Mouse (Mus musculus) large intestine, adult 2 months (tissue): ENCODE data around the gene Fez2. TPM values are rescaled to one million over a fixed set of nuclear protein-coding genes. Genes with fewer than 3 reads are reported as not detected.

Experiments used
- DNase-seq: peaks from one replicate; pipeline ENCODE4 v3.0.0-alpha.2; 2012; ENCODE audit warnings: low read depth, low spot score
- WGBS: fragments of 180-500 bp; shearing (Covaris S2); methylation state at CpG from one replicate; pipeline ENCODE4 v1.1.7; 2018; 5-methylcytosine and 5-hydroxymethylcytosine counted together
- polyA plus RNA-seq: library from polyadenylated mRNA; depleted of rRNA; stranded (reverse); fragments of >200 nt; gene quantifications from 2 replicates; pipeline ENCODE4 v1.2.3, GENCODE M21; 2012

Fez2 gene
- polyA plus RNA-seq, 1 experiment: 23.5 TPM

- WGBS: 82% methylated on average over 10 of the region's 10 CpGs
- no peak for DNase-seq
Observed at GRCm38 (mm10) chr17:78374756-78375155, 43.2 kb downstream of the Fez2 start.

- DNase-seq: no peak
- WGBS: 93% methylated on average over 8 of the region's 8 CpGs
Observed at GRCm38 (mm10) chr17:78373849-78374248, 44.1 kb downstream of the Fez2 start.

DNA sequence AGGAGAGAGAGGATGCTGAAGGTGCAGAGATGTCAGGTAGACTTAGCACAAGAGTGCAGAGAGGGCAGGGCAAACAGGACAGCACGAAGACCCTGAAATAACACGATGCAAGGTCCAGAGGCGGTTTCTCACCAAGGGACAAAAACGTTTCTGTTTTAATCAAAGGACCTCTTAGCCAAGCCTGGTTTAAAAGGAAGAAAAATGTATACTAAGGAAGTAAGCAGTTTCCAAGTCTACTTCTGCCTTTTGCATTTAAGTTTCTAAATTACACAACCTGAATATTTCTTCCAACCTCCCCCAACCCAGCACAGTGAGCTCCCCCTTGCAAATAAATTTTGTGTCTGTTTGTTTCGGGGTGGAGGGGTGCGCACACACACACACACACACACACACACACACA, 44.8 kb downstream of the Fez2 start:
- DNase-seq: no peak
- WGBS: 81% methylated on average over 6 of the region's 6 CpGs

GRCm38 (mm10) chr17:78370445-78370844, 47.5 kb downstream of the Fez2 start:
- no peak for DNase-seq
- WGBS: 52% methylated on average over 1 of the region's 1 CpGs

GRCm38 (mm10) chr17:78368481-78368880, 49.5 kb downstream of the Fez2 start:
- DNase-seq: no peak
- WGBS: 83% methylated on average over 8 of the region's 8 CpGs

DNA sequence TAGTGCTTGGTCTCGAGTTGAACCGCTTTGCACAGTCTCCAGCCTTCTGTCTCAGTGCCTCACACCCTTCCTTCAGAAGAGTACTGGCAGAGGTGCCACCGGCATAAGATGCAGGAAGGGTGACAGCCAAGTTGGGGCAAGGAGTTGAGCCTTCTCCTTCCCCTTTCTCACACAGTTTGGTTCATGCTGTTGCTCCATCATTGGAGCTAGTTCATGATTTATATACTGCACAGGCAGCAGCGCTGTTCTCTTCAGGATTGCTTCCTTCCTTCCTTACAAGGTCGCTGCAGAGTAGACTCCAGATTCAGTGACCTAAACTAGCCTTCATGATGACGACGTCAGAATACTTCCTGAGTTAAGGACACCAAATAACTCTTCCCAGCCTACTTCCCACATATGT, 51.9 kb downstream of the Fez2 start:
- WGBS: 80% methylated on average over 7 of the region's 7 CpGs
- no peak for DNase-seq

GRCm38 (mm10) chr17:78364555-78365302, 53.2 kb downstream of the Fez2 start:
- DNase-seq: no peak
- 90% methylated on average over 23 of the region's 23 CpGs for WGBS

GRCm38 (mm10) chr17:78361939-78362728, 55.8 kb downstream of the Fez2 start:
- 75% methylated on average over 13 of the region's 13 CpGs for WGBS
- no peak for DNase-seq

GRCm38 (mm10) chr17:78358251-78358726, 59.7 kb downstream of the Fez2 start:
- 82% methylated on average over 7 of the region's 7 CpGs for WGBS
- no peak for DNase-seq

DNA sequence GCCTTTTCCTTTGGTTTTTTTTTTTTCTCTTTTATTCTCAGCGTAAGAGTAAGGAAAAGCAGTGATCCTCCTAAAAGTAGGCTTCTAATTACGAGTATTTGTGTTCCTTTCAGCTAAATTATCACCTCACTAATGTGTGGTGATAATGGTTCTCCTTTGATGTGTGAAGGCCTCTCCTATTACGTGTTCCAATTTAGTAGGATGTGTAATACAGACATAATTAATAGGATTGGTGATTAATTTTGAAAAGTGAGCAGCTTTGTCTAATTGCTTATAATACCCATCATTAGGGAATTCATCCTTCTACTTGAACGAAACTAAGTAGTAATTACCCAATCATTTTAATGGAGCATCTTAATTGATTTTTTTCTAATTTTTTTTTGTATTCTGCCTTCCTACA, 60.2 kb downstream of the Fez2 start:
- no peak for DNase-seq
- WGBS: 95% methylated on average over 4 of the region's 4 CpGs

GRCm38 (mm10) chr17:78355611-78356010, 62.3 kb downstream of the Fez2 start:
- no peak for DNase-seq
- WGBS: 90% methylated on average over 8 of the region's 8 CpGs

DNA sequence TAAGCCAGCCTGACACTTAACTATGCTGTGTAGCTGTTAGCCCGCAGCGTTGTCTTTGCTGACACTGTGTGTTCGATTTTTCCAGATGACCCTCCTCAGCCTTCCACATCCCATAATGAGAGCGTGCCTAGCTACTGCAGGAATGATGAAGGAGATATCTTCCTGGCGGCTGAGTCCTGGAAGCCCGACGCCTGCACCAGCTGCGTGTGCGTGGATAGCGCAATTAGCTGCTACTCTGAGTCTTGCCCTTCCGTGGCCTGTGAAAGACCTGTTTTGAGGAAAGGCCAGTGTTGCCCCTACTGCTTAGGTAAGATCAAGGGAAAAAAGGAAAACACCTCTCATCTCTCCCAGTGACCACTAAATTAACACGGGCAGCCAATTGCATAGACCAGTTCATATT, 63.1 kb downstream of the Fez2 start:
- no peak for DNase-seq
- 90% methylated on average over 12 of the region's 12 CpGs for WGBS

DNA sequence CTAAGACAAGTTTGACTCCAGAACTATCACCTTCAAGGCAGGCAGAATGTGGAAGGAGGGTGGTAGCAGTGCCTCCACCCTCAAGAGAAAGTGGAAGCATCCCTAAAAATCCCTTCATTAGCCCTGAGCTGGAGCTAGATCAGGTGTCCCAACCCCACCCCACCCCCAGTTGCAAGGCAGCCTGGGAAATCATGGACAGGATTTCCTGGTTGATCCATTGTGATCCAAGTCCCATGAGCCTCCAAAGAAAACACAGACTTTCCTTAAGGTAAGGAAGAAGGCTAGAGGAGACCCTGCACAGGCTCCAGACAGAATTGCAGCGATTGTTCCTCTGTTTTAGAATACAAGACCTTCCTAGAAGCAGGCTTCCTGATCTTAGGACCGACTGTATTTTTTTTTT, 63.5 kb downstream of the Fez2 start:
- no peak for DNase-seq
- 79% methylated on average over 2 of the region's 2 CpGs for WGBS

- no peak for DNase-seq
- WGBS: 83% methylated on average over 3 of the region's 3 CpGs
Observed at GRCm38 (mm10) chr17:78352500-78352855, 65.5 kb downstream of the Fez2 start.

- DNase-seq: no peak
- 63% methylated on average over 12 of the region's 12 CpGs for WGBS
Observed at GRCm38 (mm10) chr17:78351676-78352499, 66.1 kb downstream of the Fez2 start.

DNA sequence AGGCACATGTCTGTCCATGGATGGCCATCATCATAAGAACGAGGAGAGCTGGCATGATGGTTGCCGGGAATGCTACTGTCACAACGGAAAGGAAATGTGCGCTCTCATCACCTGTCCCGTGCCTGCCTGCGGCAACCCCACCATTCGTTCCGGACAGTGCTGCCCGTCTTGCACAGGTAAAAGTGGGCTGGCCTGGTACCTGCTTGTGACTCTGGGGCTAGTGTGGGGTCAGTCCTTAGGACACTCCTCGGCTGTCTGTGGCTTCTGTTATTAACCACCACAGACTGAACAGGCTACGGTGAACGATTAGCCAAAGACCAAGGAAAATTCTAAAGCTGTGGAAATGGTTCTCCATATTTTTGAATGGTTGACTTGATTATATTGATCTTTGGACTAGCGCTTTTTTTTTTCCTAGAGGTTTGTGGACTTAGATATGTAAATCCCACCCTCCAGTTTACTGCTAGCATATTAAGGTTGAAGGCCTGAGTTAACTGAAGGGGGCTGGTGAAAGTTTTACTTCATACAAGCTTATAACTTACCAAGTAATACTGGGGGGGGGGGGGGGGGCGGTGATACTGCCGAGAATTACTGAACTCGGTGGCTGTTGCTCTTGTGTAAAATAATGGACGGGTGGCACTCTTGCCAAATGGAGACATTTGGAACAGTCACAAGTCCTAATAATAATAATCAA, 70.7 kb downstream of the Fez2 start:
- DNase-seq: no peak
- WGBS: 93% methylated on average over 17 of the region's 17 CpGs

DNA sequence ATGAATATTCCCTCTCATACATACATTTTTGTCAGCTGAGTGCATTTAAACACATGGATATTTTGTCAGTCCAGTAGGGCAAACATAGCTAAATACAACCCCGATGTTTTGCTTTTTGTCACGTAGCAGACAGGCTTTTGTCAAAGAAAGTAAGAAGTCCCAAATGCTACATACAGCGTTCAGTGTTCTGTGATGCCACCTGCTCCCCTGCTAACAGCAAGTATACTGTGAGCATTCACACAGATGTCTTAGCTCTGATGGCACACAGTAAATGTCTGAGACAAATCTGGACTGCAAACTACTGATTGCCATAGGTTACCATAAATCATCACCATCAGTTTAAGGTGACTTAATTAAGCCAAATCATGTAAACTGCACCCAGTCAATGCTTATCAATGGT, 74.3 kb downstream of the Fez2 start:
- 92% methylated on average over 3 of the region's 3 CpGs for WGBS
- DNase-seq: no peak

GRCm38 (mm10) chr17:78335250-78335649, 82.7 kb downstream of the Fez2 start:
- no peak for DNase-seq
- WGBS: 93% methylated on average over 8 of the region's 8 CpGs

DNA sequence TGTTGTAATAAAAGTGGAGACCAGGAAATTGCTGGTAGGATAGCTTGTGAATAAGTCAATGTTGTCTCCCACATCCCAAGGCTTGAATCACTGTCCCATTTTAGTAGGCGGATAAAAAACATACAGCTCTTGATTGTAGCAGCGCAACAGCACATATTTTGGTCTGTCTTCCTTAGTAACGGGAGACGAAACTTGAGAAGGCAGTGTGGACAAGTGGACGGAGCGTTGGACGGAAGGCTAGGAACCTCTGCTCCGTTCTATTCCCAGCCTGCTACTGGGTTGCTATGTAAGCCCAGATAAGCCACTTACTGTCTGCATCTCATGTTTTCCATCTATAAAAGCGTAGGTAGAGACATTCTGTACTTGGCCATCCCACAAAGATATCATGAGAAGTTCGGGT, 84.7 kb downstream of the Fez2 start:
- DNase-seq: no peak
- WGBS: 86% methylated on average over 10 of the region's 10 CpGs

DNA sequence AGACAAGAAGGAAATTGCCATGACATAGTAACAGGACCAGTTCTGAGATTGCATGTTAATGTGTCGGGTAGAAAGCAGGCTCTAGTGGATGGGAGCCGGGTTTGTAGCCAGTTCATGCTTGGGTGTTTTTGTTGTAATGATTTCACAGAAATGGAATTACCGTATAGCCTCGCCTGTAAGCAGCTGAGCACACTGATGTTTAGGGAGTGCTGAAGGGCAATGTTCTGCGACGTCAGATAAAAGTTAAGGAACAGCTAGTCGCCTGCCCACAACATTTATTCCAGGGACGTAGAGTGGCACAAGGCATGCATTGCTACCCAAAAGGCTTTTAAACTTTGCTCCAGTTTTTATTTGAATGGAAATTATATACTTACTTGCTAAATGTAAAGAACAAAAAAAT, 86.5 kb downstream of the Fez2 start:
- 77% methylated on average over 8 of the region's 8 CpGs for WGBS
- no peak for DNase-seq
